Mouse (Mus musculus): ENCODE data around the gene Lhx8. TPM values are rescaled to one million over a fixed set of nuclear protein-coding genes. Genes with fewer than 3 reads are reported as not detected.

Lhx8 gene
- total and polyA plus RNA-seq, 3 experiments = 0.29 TPM; not detected in 2

- H3K4me1 ChIP-seq (ENCODE audit: control insufficient read depth, insufficient read depth, low read length) = no peaks in the 10 kb centered on the region
- no peaks in the 10 kb centered on the region for H3K27me3 ChIP-seq (ENCODE audit: control insufficient read depth, insufficient read depth, low read length)
- no peak overlapping the region for H3K27ac ChIP-seq
- DNase-seq = no peak
- H3K36me3 ChIP-seq (ENCODE audit: control insufficient read depth, insufficient read depth, low read length) = no peaks in the 10 kb centered on the region
- 49% methylated on average over 2 of the region's 2 CpGs for WGBS
- H3K79me2 ChIP-seq (replicated peaks; ENCODE audit: control insufficient read depth, insufficient read depth, low read length) = no peaks in the 10 kb centered on the region
- no peak overlapping the region for H3K9ac ChIP-seq (ENCODE audit: low read depth, low read length)
- no peak overlapping the region for H3K4me3 ChIP-seq
- intact Hi-C loops (cut with DNase I) = no loop called here
- no peak for TF ChIP-seq CTCF (IDR thresholded peaks at IDR 0.05)
- no peak for TF ChIP-seq POLR2A (IDR thresholded peaks at IDR 0.05; ENCODE audit: insufficient read depth, low read depth, low read length)
- no peak for TF ChIP-seq EP300 (IDR thresholded peaks at IDR 0.05; ENCODE audit: insufficient read depth, low read depth, low read length)
Measured at GRCm38 (mm10) chr3:154359231-154359630, 28.8 kb upstream of the Lhx8 start.

- Histone ChIP-seq H3K27me3 (ENCODE audit: control insufficient read depth, insufficient read depth, low read length) (peaks cover 3% of the 10 kb centered on the region; the same call in 1 of the 2 replicates), H3K4me3 (no peak overlapping the region), H3K9ac (ENCODE audit: low read depth, low read length) (no peak overlapping the region), H3K36me3 (ENCODE audit: control insufficient read depth, insufficient read depth, low read length) (no peaks in the 10 kb centered on the region), H3K4me1 (ENCODE audit: control insufficient read depth, insufficient read depth, low read length) (no peaks in the 10 kb centered on the region), H3K27ac (no peak overlapping the region), H3K79me2 (replicated peaks; ENCODE audit: control insufficient read depth, insufficient read depth, low read length) (no peaks in the 10 kb centered on the region)
- no peak for TF ChIP-seq CTCF (IDR thresholded peaks at IDR 0.05)
- no peak for TF ChIP-seq POLR2A (IDR thresholded peaks at IDR 0.05; ENCODE audit: insufficient read depth, low read depth, low read length)
- no peak for TF ChIP-seq EP300 (IDR thresholded peaks at IDR 0.05; ENCODE audit: insufficient read depth, low read depth, low read length)
- no peak for DNase-seq
- 70% methylated on average over 13 of the region's 13 CpGs for WGBS
- intact Hi-C loops (cut with DNase I) = no loop called here
Measured at GRCm38 (mm10) chr3:154340294-154340914, 9.9 kb upstream of the Lhx8 start.

GRCm38 (mm10) chr3:154339649-154340260 lies 9.3 kb upstream of the Lhx8 start:
- Histone ChIP-seq H3K27me3 (ENCODE audit: control insufficient read depth, insufficient read depth, low read length) (peaks cover 5% of the 10 kb centered on the region; the same call in 1 of the 2 replicates), H3K9ac (ENCODE audit: low read depth, low read length) (no peak overlapping the region), H3K36me3 (ENCODE audit: control insufficient read depth, insufficient read depth, low read length) (no peaks in the 10 kb centered on the region), H3K4me1 (ENCODE audit: control insufficient read depth, insufficient read depth, low read length) (no peaks in the 10 kb centered on the region), H3K79me2 (replicated peaks; ENCODE audit: control insufficient read depth, insufficient read depth, low read length) (no peaks in the 10 kb centered on the region), H3K27ac (no peak overlapping the region), H3K4me3 (no peak overlapping the region)
- 83% methylated on average over 17 of the region's 17 CpGs for WGBS
- TF ChIP-seq CTCF (IDR thresholded peaks at IDR 0.05) (no peak), EP300 (IDR thresholded peaks at IDR 0.05; ENCODE audit: insufficient read depth, low read depth, low read length) (no peak), POLR2A (IDR thresholded peaks at IDR 0.05; ENCODE audit: insufficient read depth, low read depth, low read length) (no peak)
- no peak for DNase-seq
- intact Hi-C loops (cut with DNase I) = no loop called here

GRCm38 (mm10) chr3:154334806-154335205 lies 4.3 kb upstream of the Lhx8 start:
- intact Hi-C loops (cut with DNase I) = no loop called here
- H3K27me3 ChIP-seq (ENCODE audit: control insufficient read depth, insufficient read depth, low read length) = peaks cover 32% of the 10 kb centered on the region

GRCm38 (mm10) chr3:154333401-154333999 lies 3.0 kb upstream of the Lhx8 start:
- intact Hi-C loops (cut with DNase I) = no loop called here
- TF ChIP-seq POLR2A (IDR thresholded peaks at IDR 0.05; ENCODE audit: insufficient read depth, low read depth, low read length) (no peak), CTCF (IDR thresholded peaks at IDR 0.05) (no peak), EP300 (IDR thresholded peaks at IDR 0.05; ENCODE audit: insufficient read depth, low read depth, low read length) (no peak)
- WGBS = 6% methylated on average over 16 of the region's 16 CpGs
- Histone ChIP-seq H3K4me3 (no peak overlapping the region), H3K4me1 (ENCODE audit: control insufficient read depth, insufficient read depth, low read length) (peaks cover 2% of the 10 kb centered on the region; the same call in 1 of the 2 replicates), H3K9ac (ENCODE audit: low read depth, low read length) (no peak overlapping the region), H3K27ac (no peak overlapping the region), H3K27me3 (ENCODE audit: control insufficient read depth, insufficient read depth, low read length) (peaks cover 40% of the 10 kb centered on the region), H3K36me3 (ENCODE audit: control insufficient read depth, insufficient read depth, low read length) (no peaks in the 10 kb centered on the region), H3K79me2 (replicated peaks; ENCODE audit: control insufficient read depth, insufficient read depth, low read length) (no peaks in the 10 kb centered on the region)
- no peak for DNase-seq

More at GRCm38 (mm10) chr3:154334806-154335205, 4.3 kb upstream of the Lhx8 start:
- Histone ChIP-seq H3K27ac (no peak overlapping the region), H3K4me1 (ENCODE audit: control insufficient read depth, insufficient read depth, low read length) (peaks cover 2% of the 10 kb centered on the region; the same call in 1 of the 2 replicates), H3K36me3 (ENCODE audit: control insufficient read depth, insufficient read depth, low read length) (no peaks in the 10 kb centered on the region), H3K9ac (ENCODE audit: low read depth, low read length) (no peak overlapping the region), H3K79me2 (replicated peaks; ENCODE audit: control insufficient read depth, insufficient read depth, low read length) (no peaks in the 10 kb centered on the region), H3K4me3 (no peak overlapping the region)
- DNase-seq = no peak
- 5% methylated on average over 10 of the region's 10 CpGs for WGBS
- no peak for TF ChIP-seq POLR2A (IDR thresholded peaks at IDR 0.05; ENCODE audit: insufficient read depth, low read depth, low read length)
- no peak for TF ChIP-seq EP300 (IDR thresholded peaks at IDR 0.05; ENCODE audit: insufficient read depth, low read depth, low read length)
- no peak for TF ChIP-seq CTCF (IDR thresholded peaks at IDR 0.05)

GRCm38 (mm10) chr3:154332941-154333340 lies 2.5 kb upstream of the Lhx8 start:
- Histone ChIP-seq H3K27me3 (ENCODE audit: control insufficient read depth, insufficient read depth, low read length) (peaks cover 44% of the 10 kb centered on the region), H3K36me3 (ENCODE audit: control insufficient read depth, insufficient read depth, low read length) (no peaks in the 10 kb centered on the region), H3K4me1 (ENCODE audit: control insufficient read depth, insufficient read depth, low read length) (peaks cover 2% of the 10 kb centered on the region; the same call in 1 of the 2 replicates), H3K27ac (no peak overlapping the region), H3K9ac (ENCODE audit: low read depth, low read length) (no peak overlapping the region), H3K79me2 (replicated peaks; ENCODE audit: control insufficient read depth, insufficient read depth, low read length) (no peaks in the 10 kb centered on the region), H3K4me3 (no peak overlapping the region)
- 10% methylated on average over 15 of the region's 15 CpGs for WGBS
- intact Hi-C loops (cut with DNase I) = no loop called here
- TF ChIP-seq EP300 (IDR thresholded peaks at IDR 0.05; ENCODE audit: insufficient read depth, low read depth, low read length) (no peak), POLR2A (IDR thresholded peaks at IDR 0.05; ENCODE audit: insufficient read depth, low read depth, low read length) (no peak), CTCF (IDR thresholded peaks at IDR 0.05) (no peak)
- no peak for DNase-seq

Data from heart, adult 2 months (tissue).